Mouse (Mus musculus): ENCODE measurements around the gene Dst.
"Not testable (repeated sequence)": the region's sequence is repeated elsewhere in the genome, so short reads cannot be mapped to it uniquely, and the experiment has no call there.

Dst gene

GRCm38 (mm10) chr1:34307191-34307590 lies 399.2 kb downstream of the Dst start:
- Histone ChIP-seq H3K4me3 (replicated peaks; ENCODE audit: low read length) (no peak overlapping the region), H3K27me3 (ENCODE audit: insufficient read depth, low read length) (no peaks in the 10 kb centered on the region)
- TF ChIP-seq CTCF (conservative IDR thresholded peaks at IDR 0.05; ENCODE audit: low read length): no peak
- TF ChIP-seq NANOG (IDR thresholded peaks at IDR 0.05; ENCODE audit: borderline replicate concordance, low read length): no peak
- TF ChIP-seq POU5F1 (IDR thresholded peaks at IDR 0.05; ENCODE audit: borderline replicate concordance, low read length): no peak

GRCm38 (mm10) chr1:34308841-34309240 lies 400.8 kb downstream of the Dst start:
- H3K36me3 ChIP-seq (ENCODE audit: insufficient read depth, low read length): peaks cover 42% of the 10 kb centered on the region
- H3K4me1 ChIP-seq (replicated peaks; ENCODE audit: low read depth, low read length); H3K9me3 ChIP-seq (ENCODE audit: low read length); H3K4me3 ChIP-seq (replicated peaks; ENCODE audit: low read length); H3K27me3 ChIP-seq (ENCODE audit: insufficient read depth, low read length): not testable (repeated sequence)

More at GRCm38 (mm10) chr1:34307191-34307590, 399.2 kb downstream of the Dst start:
- H3K4me1 ChIP-seq (replicated peaks; ENCODE audit: low read depth, low read length): peaks cover 18% of the 10 kb centered on the region
- peaks cover 8% of the 10 kb centered on the region for H3K9me3 ChIP-seq (ENCODE audit: low read length)
- peaks cover 53% of the 10 kb centered on the region for H3K36me3 ChIP-seq (ENCODE audit: insufficient read depth, low read length)

- H3K4me3 ChIP-seq (replicated peaks; ENCODE audit: low read length): no peak overlapping the region
- peaks cover 8% of the 10 kb centered on the region for H3K9me3 ChIP-seq (ENCODE audit: low read length)
- no peaks in the 10 kb centered on the region for H3K27me3 ChIP-seq (ENCODE audit: insufficient read depth, low read length)
- H3K4me1 ChIP-seq (replicated peaks; ENCODE audit: low read depth, low read length): peaks cover 10% of the 10 kb centered on the region; the same call in 1 of the 2 replicates
- H3K36me3 ChIP-seq (ENCODE audit: insufficient read depth, low read length): peaks cover 37% of the 10 kb centered on the region
- TF ChIP-seq POU5F1 (IDR thresholded peaks at IDR 0.05; ENCODE audit: borderline replicate concordance, low read length) (no peak), NANOG (IDR thresholded peaks at IDR 0.05; ENCODE audit: borderline replicate concordance, low read length) (no peak), CTCF (conservative IDR thresholded peaks at IDR 0.05; ENCODE audit: low read length) (no peak)
Observed at GRCm38 (mm10) chr1:34309396-34309795, 401.4 kb downstream of the Dst start.

- TF ChIP-seq CTCF (conservative IDR thresholded peaks at IDR 0.05; ENCODE audit: low read length) (no peak), POU5F1 (IDR thresholded peaks at IDR 0.05; ENCODE audit: borderline replicate concordance, low read length) (no peak), NANOG (IDR thresholded peaks at IDR 0.05; ENCODE audit: borderline replicate concordance, low read length) (no peak)
- Histone ChIP-seq H3K27me3 (ENCODE audit: insufficient read depth, low read length) (no peaks in the 10 kb centered on the region), H3K4me1 (replicated peaks; ENCODE audit: low read depth, low read length) (peaks cover 10% of the 10 kb centered on the region; the same call in 1 of the 2 replicates), H3K9me3 (ENCODE audit: low read length) (peaks cover 8% of the 10 kb centered on the region), H3K36me3 (ENCODE audit: insufficient read depth, low read length) (peaks cover 28% of the 10 kb centered on the region), H3K4me3 (replicated peaks; ENCODE audit: low read length) (no peak overlapping the region)
Observed at GRCm38 (mm10) chr1:34310532-34311250, 402.7 kb downstream of the Dst start.

- Histone ChIP-seq H3K4me1 (replicated peaks; ENCODE audit: low read depth, low read length) (peaks cover 4% of the 10 kb centered on the region; the same call in 1 of the 2 replicates), H3K4me3 (replicated peaks; ENCODE audit: low read length) (no peak overlapping the region), H3K9me3 (ENCODE audit: low read length) (peaks cover 8% of the 10 kb centered on the region), H3K36me3 (ENCODE audit: insufficient read depth, low read length) (peaks cover 10% of the 10 kb centered on the region), H3K27me3 (ENCODE audit: insufficient read depth, low read length) (no peaks in the 10 kb centered on the region)
- TF ChIP-seq NANOG (IDR thresholded peaks at IDR 0.05; ENCODE audit: borderline replicate concordance, low read length) (no peak), CTCF (conservative IDR thresholded peaks at IDR 0.05; ENCODE audit: low read length) (no peak), POU5F1 (IDR thresholded peaks at IDR 0.05; ENCODE audit: borderline replicate concordance, low read length) (no peak)
Observed at GRCm38 (mm10) chr1:34312806-34313205, 404.8 kb downstream of the Dst start.

- Histone ChIP-seq H3K27me3 (ENCODE audit: insufficient read depth, low read length) (no peaks in the 10 kb centered on the region), H3K9me3 (ENCODE audit: low read length) (peaks cover 8% of the 10 kb centered on the region), H3K4me1 (replicated peaks; ENCODE audit: low read depth, low read length) (no peaks in the 10 kb centered on the region), H3K4me3 (replicated peaks; ENCODE audit: low read length) (no peak overlapping the region), H3K36me3 (ENCODE audit: insufficient read depth, low read length) (no peaks in the 10 kb centered on the region)
- TF ChIP-seq NANOG (IDR thresholded peaks at IDR 0.05; ENCODE audit: borderline replicate concordance, low read length) (no peak), POU5F1 (IDR thresholded peaks at IDR 0.05; ENCODE audit: borderline replicate concordance, low read length) (no peak), CTCF (conservative IDR thresholded peaks at IDR 0.05; ENCODE audit: low read length) (no peak)
Observed at GRCm38 (mm10) chr1:34315381-34315780, 407.4 kb downstream of the Dst start.

- Histone ChIP-seq H3K4me3 (replicated peaks; ENCODE audit: low read length) (no peak overlapping the region), H3K27me3 (ENCODE audit: insufficient read depth, low read length) (no peaks in the 10 kb centered on the region)
- TF ChIP-seq CTCF (conservative IDR thresholded peaks at IDR 0.05; ENCODE audit: low read length) (no peak), NANOG (IDR thresholded peaks at IDR 0.05; ENCODE audit: borderline replicate concordance, low read length) (no peak), POU5F1 (IDR thresholded peaks at IDR 0.05; ENCODE audit: borderline replicate concordance, low read length) (no peak)
Observed at GRCm38 (mm10) chr1:34324255-34324654, 416.2 kb downstream of the Dst start.

GRCm38 (mm10) chr1:34328606-34329005 lies 420.6 kb downstream of the Dst start:
- H3K4me1 ChIP-seq (replicated peaks; ENCODE audit: low read depth, low read length): no peaks in the 10 kb centered on the region
- no peak for TF ChIP-seq POU5F1 (IDR thresholded peaks at IDR 0.05; ENCODE audit: borderline replicate concordance, low read length)
- no peak for TF ChIP-seq CTCF (conservative IDR thresholded peaks at IDR 0.05; ENCODE audit: low read length)
- no peak for TF ChIP-seq NANOG (IDR thresholded peaks at IDR 0.05; ENCODE audit: borderline replicate concordance, low read length)

More at GRCm38 (mm10) chr1:34324255-34324654, 416.2 kb downstream of the Dst start:
- Histone ChIP-seq H3K4me1 (replicated peaks; ENCODE audit: low read depth, low read length) (no peaks in the 10 kb centered on the region), H3K36me3 (ENCODE audit: insufficient read depth, low read length) (no peaks in the 10 kb centered on the region), H3K9me3 (ENCODE audit: low read length) (no peaks in the 10 kb centered on the region)

GRCm38 (mm10) chr1:34331767-34332166 lies 423.7 kb downstream of the Dst start:
- Histone ChIP-seq H3K27me3 (ENCODE audit: insufficient read depth, low read length) (no peaks in the 10 kb centered on the region), H3K36me3 (ENCODE audit: insufficient read depth, low read length) (no peaks in the 10 kb centered on the region), H3K9me3 (ENCODE audit: low read length) (peaks cover 9% of the 10 kb centered on the region), H3K4me3 (replicated peaks; ENCODE audit: low read length) (no peak overlapping the region), H3K4me1 (replicated peaks; ENCODE audit: low read depth, low read length) (no peaks in the 10 kb centered on the region)
- no peak for TF ChIP-seq NANOG (IDR thresholded peaks at IDR 0.05; ENCODE audit: borderline replicate concordance, low read length)
- TF ChIP-seq POU5F1 (IDR thresholded peaks at IDR 0.05; ENCODE audit: borderline replicate concordance, low read length): no peak
- no peak for TF ChIP-seq CTCF (conservative IDR thresholded peaks at IDR 0.05; ENCODE audit: low read length)

More at GRCm38 (mm10) chr1:34328606-34329005, 420.6 kb downstream of the Dst start:
- H3K4me3 ChIP-seq (replicated peaks; ENCODE audit: low read length): no peak overlapping the region
- no peaks in the 10 kb centered on the region for H3K9me3 ChIP-seq (ENCODE audit: low read length)
- no peaks in the 10 kb centered on the region for H3K36me3 ChIP-seq (ENCODE audit: insufficient read depth, low read length)
- no peaks in the 10 kb centered on the region for H3K27me3 ChIP-seq (ENCODE audit: insufficient read depth, low read length)

Measured in E14TG2a.4 (cell line).